Mouse (Mus musculus) stomach, postnatal 0 days (tissue): ENCODE measurements around the gene Krt20. TPM values are rescaled to one million over a fixed set of nuclear protein-coding genes. Genes with fewer than 3 reads are reported as not detected.

Source experiments
- ATAC-seq: fragments of 200-750 bp; cut with Nextera tagmentation; 2 replicates; pipeline ENCODE4 v1.8.0; 2017; ENCODE audit not compliant: low FRiP score, low TSS enrichment
- DNase-seq: peaks from one replicate; pipeline ENCODE4 v3.0.0-alpha.2; 2016; ENCODE audit warnings: low spot score
- H3K27ac ChIP-seq: fragments of 300-500 bp; sonication (generic); replicated peaks from 2 replicates; pipeline ENCODE4 v1.5.1; 2014; ENCODE audit warnings: mild to moderate bottlenecking, control low read depth
- H3K27me3 ChIP-seq: fragments of 300-500 bp; sonication (generic); 2 replicates; pipeline ENCODE4 v1.6.1; 2014; ENCODE audit warnings: low read length; ENCODE audit not compliant: control insufficient read depth, insufficient read depth
- H3K36me3 ChIP-seq: fragments of 300-500 bp; sonication (generic); 2 replicates; pipeline ENCODE4 v1.6.1; 2014; ENCODE audit warnings: low read length, mixed read lengths; ENCODE audit not compliant: control insufficient read depth, insufficient read depth
- H3K4me1 ChIP-seq: fragments of 300-500 bp; sonication (generic); replicated peaks from 2 replicates; pipeline ENCODE4 v1.6.1; 2014; ENCODE audit warnings: antibody characterized with exemption; ENCODE audit not compliant: control insufficient read depth, insufficient read depth
- H3K4me2 ChIP-seq: fragments of 300-500 bp; sonication (generic); replicated peaks from 2 replicates; pipeline ENCODE4 v1.6.1; 2014; ENCODE audit warnings: low read depth, mild to moderate bottlenecking, control low read depth, moderate library complexity
- H3K4me3 ChIP-seq: fragments of 300-500 bp; sonication (generic); 2 replicates; pipeline ENCODE4 v1.5.1; 2014; ENCODE audit warnings: low read depth, low read length, control low read depth
- H3K9ac ChIP-seq: fragments of 300-500 bp; sonication (generic); 2 replicates; pipeline ENCODE4 v1.6.1; 2014; ENCODE audit warnings: mild to moderate bottlenecking, low read length, control low read depth, mixed read lengths
- H3K9me3 ChIP-seq: fragments of 300-500 bp; sonication (generic); 2 replicates; pipeline ENCODE4 v1.6.1; 2016; ENCODE audit warnings: low read length; ENCODE audit not compliant: control insufficient read depth
- CTCF ChIP-seq: IDR thresholded peaks from 2 replicates; pipeline ENCODE4 v1.5.1; 2016; ENCODE audit warnings: antibody characterized with exemption, low read depth, mild to moderate bottlenecking, moderate library complexity
- EP300 ChIP-seq: optimal IDR thresholded peaks from 2 replicates; pipeline ENCODE3; 2016; ENCODE audit warnings: antibody characterized with exemption
- WGBS: fragments of 180-500 bp; shearing (Covaris S2); extraction: QIAGEN DNeasy Blood & Tissue Kit; methylation state at CpG from one replicate; pipeline ENCODE4 v1.1.7; 2014; 5-methylcytosine and 5-hydroxymethylcytosine counted together
- polyA plus RNA-seq: library from polyadenylated mRNA; unstranded; fragments of >200 nt; fragmentation: Nextera tagmentation; extraction: Ambion mirVana; gene quantifications from 2 replicates; pipeline ENCODE4 v1.2.1, GENCODE M21; 2015

The Krt20 gene
- polyA plus RNA-seq, 1 experiment from 2014 or later, result 110 TPM

GRCm38 (mm10) chr11:99413247-99413646, 24.7 kb downstream of the Krt20 start:
- WGBS, result 12% methylated on average over 6 of the region's 6 CpGs

GRCm38 (mm10) chr11:99406186-99406585, 31.8 kb downstream of the Krt20 start:
- TF ChIP-seq EP300 (no peak), CTCF (no peak)
- no peak overlapping the region for H3K4me3 ChIP-seq
- DNase-seq (no peak), ATAC-seq (no peak)
- H3K27ac ChIP-seq, result no peak overlapping the region
- H3K9me3 ChIP-seq, result no peaks in the 10 kb centered on the region
- H3K9ac ChIP-seq, result no peak overlapping the region
- H3K4me2 ChIP-seq, result no peak overlapping the region
- 61% methylated on average over 10 of the region's 10 CpGs for WGBS
- no peaks in the 10 kb centered on the region for H3K4me1 ChIP-seq
- H3K27me3 ChIP-seq, result no peaks in the 10 kb centered on the region
- H3K36me3 ChIP-seq, result no peaks in the 10 kb centered on the region

More at GRCm38 (mm10) chr11:99413247-99413646, 24.7 kb downstream of the Krt20 start:
- DNase-seq (peak; percentile 55), ATAC-seq (no peak)
- H3K9me3 ChIP-seq, result no peaks in the 10 kb centered on the region
- H3K4me3 ChIP-seq, result no peak overlapping the region
- no peaks in the 10 kb centered on the region for H3K27me3 ChIP-seq
- H3K4me2 ChIP-seq, result no peak overlapping the region
- no peaks in the 10 kb centered on the region for H3K4me1 ChIP-seq
- TF ChIP-seq EP300 (no peak), CTCF (peak; percentile 86)
- H3K27ac ChIP-seq, result no peak overlapping the region
- no peaks in the 10 kb centered on the region for H3K36me3 ChIP-seq
- no peak overlapping the region for H3K9ac ChIP-seq

- Histone ChIP-seq H3K4me2 (no peak overlapping the region), H3K9me3 (no peaks in the 10 kb centered on the region), H3K9ac (no peak overlapping the region), H3K36me3 (no peaks in the 10 kb centered on the region), H3K4me1 (no peaks in the 10 kb centered on the region), H3K27ac (no peak overlapping the region), H3K4me3 (no peak overlapping the region), H3K27me3 (no peaks in the 10 kb centered on the region)
- ATAC-seq, result no peak
- DNase-seq, result no peak
- TF ChIP-seq EP300 (no peak), CTCF (no peak)
- 82% methylated on average over 13 of the region's 13 CpGs for WGBS
Measured at GRCm38 (mm10) chr11:99399956-99400549, 37.9 kb downstream of the Krt20 start.

GRCm38 (mm10) chr11:99398832-99399231, 39.1 kb downstream of the Krt20 start:
- Histone ChIP-seq H3K36me3 (no peaks in the 10 kb centered on the region), H3K27me3 (no peaks in the 10 kb centered on the region), H3K27ac (0 out of 2 replicates have a peak overlapping the region, but pooled peaks have one; percentile 20), H3K9me3 (no peaks in the 10 kb centered on the region), H3K4me3 (no peak overlapping the region), H3K9ac (no peak overlapping the region), H3K4me2 (no peak overlapping the region), H3K4me1 (no peaks in the 10 kb centered on the region)
- no peak for TF ChIP-seq CTCF
- TF ChIP-seq EP300, result no peak
- 47% methylated on average over 8 of the region's 8 CpGs for WGBS
- no peak for ATAC-seq
- DNase-seq, result peak; percentile 20

- WGBS, result 74% methylated on average over 3 of the region's 3 CpGs
- Histone ChIP-seq H3K9me3 (no peaks in the 10 kb centered on the region), H3K27me3 (no peaks in the 10 kb centered on the region), H3K36me3 (no peaks in the 10 kb centered on the region), H3K27ac (no peak overlapping the region), H3K4me2 (no peak overlapping the region), H3K9ac (no peak overlapping the region), H3K4me3 (no peak overlapping the region), H3K4me1 (no peaks in the 10 kb centered on the region)
- ATAC-seq, result no peak
- TF ChIP-seq EP300 (no peak), CTCF (no peak)
- no peak for DNase-seq
Measured at GRCm38 (mm10) chr11:99398084-99398483, 39.9 kb downstream of the Krt20 start.

- Histone ChIP-seq H3K27ac (no peak overlapping the region), H3K9me3 (no peaks in the 10 kb centered on the region), H3K27me3 (no peaks in the 10 kb centered on the region), H3K4me3 (no peak overlapping the region), H3K4me1 (no peaks in the 10 kb centered on the region), H3K9ac (no peak overlapping the region), H3K4me2 (no peak overlapping the region), H3K36me3 (no peaks in the 10 kb centered on the region)
- ATAC-seq (no peak), DNase-seq (no peak)
- 81% methylated on average over 2 of the region's 2 CpGs for WGBS
- TF ChIP-seq CTCF, result no peak
- TF ChIP-seq EP300, result no peak
Measured at GRCm38 (mm10) chr11:99396661-99397060, 41.3 kb downstream of the Krt20 start.
